Mouse (Mus musculus): ENCODE results near the gene Npb.

GRCm38 (mm10) chr11:120615167-120615566, 6.9 kb downstream of the Npb start:
- no peak for TF ChIP-seq POLR2A (IDR thresholded peaks at IDR 0.05; ENCODE audit: insufficient read length, low read depth)
- no peak for TF ChIP-seq POLR2AphosphoS2 (IDR thresholded peaks at IDR 0.05; ENCODE audit: insufficient read length, low read depth)
- TF ChIP-seq TCF12 (IDR thresholded peaks at IDR 0.05; ENCODE audit: insufficient read depth, poor library complexity, severe bottlenecking): no peak
- no peak for TF ChIP-seq MAX (IDR thresholded peaks at IDR 0.05; ENCODE audit: low read depth)
- no peak for TF ChIP-seq MYOD1 (IDR thresholded peaks at IDR 0.05; ENCODE audit: control insufficient read depth in 1 of 3, insufficient read length in 2 of 3, low read depth in 2 of 3)
- no peak for TF ChIP-seq CEBPB (IDR thresholded peaks at IDR 0.05; ENCODE audit: insufficient read depth, poor library complexity, severe bottlenecking)
